Mouse (Mus musculus) ES-E14 (cell line): ENCODE measurements around the gene Zfp652. TPM values are rescaled to one million over a fixed set of nuclear protein-coding genes. Genes with fewer than 3 reads are reported as not detected.

Source experiments
- DNase-seq: peaks from one replicate; pipeline ENCODE4 v3.0.0-alpha.2; 2013; ENCODE audit warnings: low read depth, low spot score
- H3K27ac ChIP-seq: 2 replicates; pipeline ENCODE4 v1.5.1; 2012; ENCODE audit warnings: low read depth, mild to moderate bottlenecking, low read length, moderate library complexity, mixed read lengths; ENCODE audit not compliant: poor library complexity, insufficient read depth, severe bottlenecking
- H3K36me3 ChIP-seq: 2 replicates; pipeline ENCODE4 v1.6.1; 2012; ENCODE audit warnings: mild to moderate bottlenecking, low read length, moderate library complexity, mixed read lengths; ENCODE audit not compliant: control insufficient read depth, poor library complexity, insufficient read depth, severe bottlenecking
- H3K4me1 ChIP-seq, 2 experiments: fragments of 150-350 bp in 1 of 2; sonication (generic) in 1 of 2; 2 replicates each; pipeline ENCODE4 v1.6.1; 2012; ENCODE audit warnings: low read length in 2 of 2, mild to moderate bottlenecking in 1 of 2, mixed read lengths in 1 of 2; ENCODE audit not compliant: control insufficient read depth in 2 of 2, insufficient read depth in 2 of 2, poor library complexity in 1 of 2
- H3K4me3 ChIP-seq, 2 experiments: fragments of 150-350 bp in 1 of 2; sonication (generic) in 1 of 2; 2 replicates each; pipeline ENCODE4 v1.5.1; 2012; ENCODE audit warnings: low read length in 2 of 2, low read depth in 1 of 2, mild to moderate bottlenecking in 1 of 2, mixed read lengths in 1 of 2; ENCODE audit not compliant: insufficient read depth in 1 of 2, poor library complexity in 1 of 2, severe bottlenecking in 1 of 2
- H3K9ac ChIP-seq: 2 replicates; pipeline ENCODE4 v1.6.1; 2012; ENCODE audit warnings: low read depth, mild to moderate bottlenecking, low read length, mixed read lengths; ENCODE audit not compliant: poor library complexity, insufficient read depth, severe bottlenecking
- H3K9me3 ChIP-seq: fragments of 150-350 bp; sonication (generic); 2 replicates; pipeline ENCODE4 v1.6.1; 2012; ENCODE audit warnings: low read depth, mild to moderate bottlenecking, low read length; ENCODE audit not compliant: control insufficient read depth, insufficient read depth
- CHD2 ChIP-seq: IDR thresholded peaks from 2 replicates; pipeline ENCODE4 v1.6.1; 2014; ENCODE audit warnings: mild to moderate bottlenecking, low read depth, low read length, inconsistent platforms
- HCFC1 ChIP-seq: IDR thresholded peaks from 2 replicates; pipeline ENCODE4 v1.6.1; 2012; ENCODE audit warnings: low read length, inconsistent platforms, borderline replicate concordance; ENCODE audit not compliant: insufficient read depth
- MAFK ChIP-seq: IDR thresholded peaks from 2 replicates; pipeline ENCODE4 v1.6.1; 2014; ENCODE audit warnings: mild to moderate bottlenecking, low read depth, low read length, inconsistent platforms; ENCODE audit not compliant: insufficient read depth
- ZC3H11A ChIP-seq: IDR thresholded peaks from 2 replicates; pipeline ENCODE4 v1.6.1; 2012; ENCODE audit warnings: low read depth, mild to moderate bottlenecking, inconsistent platforms, low read length, borderline replicate concordance
- ZNF384 ChIP-seq: IDR thresholded peaks from 2 replicates; pipeline ENCODE4 v1.6.1; 2012; ENCODE audit warnings: low read depth, low read length, inconsistent platforms
- in situ Hi-C, 2 experiments: fragments of 600-800 bp; cut with MboI; formaldehyde crosslinking; loops; one replicate each; pipeline ENCODE4 v1.15.1; 2025; ENCODE audit warnings: low sequenced_read_pairs in 2 of 2, inconsistent platforms in 1 of 2; ENCODE audit not compliant: unreplicated experiment in 2 of 2
- total RNA-seq: library from RNA; depleted of rRNA; stranded (reverse); fragments of 300-350 nt; gene quantifications from 2 replicates; pipeline ENCODE4 v1.2.3, GENCODE M21; 2012

Zfp652 gene
- total RNA-seq, 1 experiment: 26.9 TPM

DNA sequence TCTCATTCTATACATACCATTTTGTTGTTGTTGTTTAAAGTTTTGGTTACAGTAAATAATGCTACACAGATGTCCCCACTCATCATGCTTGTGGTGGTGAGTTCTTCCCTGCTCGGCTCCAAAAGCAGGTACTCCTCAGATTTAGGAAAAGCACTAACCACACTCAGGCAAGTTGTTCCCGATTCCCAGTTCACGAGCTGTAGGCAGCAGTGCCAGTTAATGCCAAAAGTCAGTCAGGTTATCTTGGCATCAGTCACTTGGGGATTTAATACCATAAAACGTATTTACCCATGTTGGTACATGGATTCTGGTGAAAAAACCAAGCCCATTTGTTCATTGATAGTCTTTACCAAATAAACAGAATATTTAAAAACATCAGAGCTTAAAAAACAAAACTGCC lies 13.7 kb downstream of the Zfp652 start:
- peaks cover 5% of the 10 kb centered on the region in 2 experiments; a peak in 3 of 4 replicates for H3K4me1 ChIP-seq
- H3K36me3 ChIP-seq: no peaks in the 10 kb centered on the region
- no peaks in the 10 kb centered on the region for H3K9me3 ChIP-seq
- DNase-seq: no peak
- no peak overlapping the region for H3K4me3 ChIP-seq
- H3K9ac ChIP-seq: no peak overlapping the region
- TF ChIP-seq ZC3H11A (no peak), CHD2 (no peak), HCFC1 (no peak), ZNF384 (no peak), MAFK (no peak)
- no peak overlapping the region for H3K27ac ChIP-seq
- in situ Hi-C loops: no loop called here

DNA sequence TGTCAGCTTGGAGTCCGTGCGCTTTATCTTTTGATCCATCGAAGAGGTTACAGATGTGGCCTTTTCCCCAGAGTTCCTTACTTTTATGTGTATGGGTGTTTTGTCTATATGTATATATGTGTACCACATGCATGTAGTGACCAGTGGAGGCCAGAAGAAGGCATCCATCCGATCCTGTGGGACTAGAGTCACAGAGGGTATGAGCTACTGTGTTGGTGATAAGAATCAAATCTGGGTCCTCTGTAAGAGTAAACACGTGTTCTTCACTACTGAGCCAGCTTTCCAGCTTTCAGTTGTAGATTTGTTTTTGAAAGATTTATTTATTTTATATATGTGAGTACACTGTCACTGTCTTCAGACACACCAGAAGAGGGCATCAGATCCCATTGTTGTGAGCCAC lies 15.5 kb downstream of the Zfp652 start:
- Histone ChIP-seq H3K9ac (no peak overlapping the region), H3K36me3 (no peaks in the 10 kb centered on the region), H3K4me3 (no peak overlapping the region), H3K27ac (no peak overlapping the region), H3K9me3 (no peaks in the 10 kb centered on the region), H3K4me1 (peaks cover 5% of the 10 kb centered on the region in 2 experiments; a peak in 3 of 4 replicates)
- in situ Hi-C loops: no loop called here
- no peak for DNase-seq
- TF ChIP-seq MAFK (no peak), HCFC1 (no peak), CHD2 (no peak)

DNA sequence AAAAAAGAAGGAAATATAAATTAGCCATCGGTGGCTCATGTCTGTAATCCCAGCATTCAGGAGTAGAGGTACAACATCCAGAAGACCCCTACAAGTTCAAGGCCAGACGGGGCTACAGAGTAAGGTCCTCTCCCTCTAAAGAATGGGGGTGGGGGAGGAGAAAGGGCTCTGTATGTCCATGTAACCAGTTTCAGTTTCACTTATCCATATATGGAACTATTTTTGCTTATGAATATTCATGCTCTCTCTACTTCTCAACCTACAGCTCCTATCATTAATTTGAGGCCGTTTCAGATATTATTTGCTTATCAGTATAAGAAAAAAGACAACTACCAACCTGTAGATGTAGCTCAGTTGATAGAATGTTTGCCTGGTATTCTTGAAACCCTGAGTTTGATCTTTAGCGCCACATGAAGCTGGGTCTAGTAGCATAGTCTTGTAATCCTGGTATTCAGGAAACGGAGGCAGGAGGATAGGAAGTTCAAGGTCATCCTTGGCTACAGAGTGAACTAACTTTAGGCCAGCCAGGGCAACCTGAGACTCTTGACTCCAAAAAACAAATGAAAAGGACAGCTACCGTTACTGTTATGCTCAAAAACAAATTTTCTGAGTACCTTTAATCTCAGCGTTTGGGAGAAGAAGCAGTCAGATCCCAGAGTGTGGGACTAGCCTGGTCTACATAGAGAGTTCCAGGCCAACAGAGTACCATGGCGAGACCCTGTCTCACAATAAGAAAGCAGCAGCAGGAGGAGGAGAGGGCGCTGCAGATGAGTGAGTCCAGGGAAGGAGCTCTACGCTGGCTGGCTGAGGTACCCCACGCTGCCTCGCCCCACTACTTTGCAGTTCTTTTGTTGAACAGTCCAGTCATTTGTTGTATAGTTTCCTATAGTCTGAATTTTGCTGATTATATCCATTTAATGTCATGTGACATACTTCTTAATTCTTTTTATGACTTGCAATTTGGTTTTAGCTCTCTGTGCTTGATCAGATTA lies 16.7 kb downstream of the Zfp652 start:
- DNase-seq: no peak
- in situ Hi-C loops: no loop called here
- H3K4me1 ChIP-seq: peaks cover 5% of the 10 kb centered on the region in 2 experiments; a peak in 3 of 4 replicates
- H3K4me3 ChIP-seq: no peak overlapping the region
- H3K36me3 ChIP-seq: no peaks in the 10 kb centered on the region
- TF ChIP-seq ZNF384 (no peak), HCFC1 (no peak)
- no peak overlapping the region for H3K9ac ChIP-seq
- H3K27ac ChIP-seq: no peak overlapping the region
- no peaks in the 10 kb centered on the region for H3K9me3 ChIP-seq

DNA sequence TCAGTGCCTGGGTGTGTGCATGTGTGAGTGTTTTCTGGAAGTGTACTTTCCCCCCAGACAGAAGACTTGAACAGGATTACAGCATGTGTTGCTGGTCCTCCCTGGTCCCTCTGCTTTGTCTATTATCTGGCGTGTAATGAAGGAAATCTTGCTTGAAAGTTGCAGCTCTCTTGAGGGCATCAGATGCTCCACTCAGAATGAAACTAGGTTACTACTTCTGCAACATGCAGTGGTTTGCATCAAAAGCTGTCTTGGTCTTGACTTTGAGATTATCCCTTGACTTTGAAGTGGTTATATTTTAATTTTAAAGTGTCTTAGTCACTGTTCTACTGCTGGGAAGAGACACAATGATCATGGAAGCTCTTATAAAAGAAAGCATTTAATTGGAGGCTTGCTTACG lies 22.0 kb downstream of the Zfp652 start:
- in situ Hi-C loops: no loop called here
- Histone ChIP-seq H3K4me1 (no peaks in the 10 kb centered on the region; a peak in 1 of 4 replicates), H3K9me3 (no peaks in the 10 kb centered on the region), H3K36me3 (no peaks in the 10 kb centered on the region), H3K27ac (no peak overlapping the region), H3K4me3 (no peak overlapping the region), H3K9ac (no peak overlapping the region)
- no peak for TF ChIP-seq ZNF384
- TF ChIP-seq CHD2: no peak
- no peak for TF ChIP-seq MAFK
- TF ChIP-seq HCFC1: no peak
- TF ChIP-seq ZC3H11A: no peak
- DNase-seq: no peak

DNA sequence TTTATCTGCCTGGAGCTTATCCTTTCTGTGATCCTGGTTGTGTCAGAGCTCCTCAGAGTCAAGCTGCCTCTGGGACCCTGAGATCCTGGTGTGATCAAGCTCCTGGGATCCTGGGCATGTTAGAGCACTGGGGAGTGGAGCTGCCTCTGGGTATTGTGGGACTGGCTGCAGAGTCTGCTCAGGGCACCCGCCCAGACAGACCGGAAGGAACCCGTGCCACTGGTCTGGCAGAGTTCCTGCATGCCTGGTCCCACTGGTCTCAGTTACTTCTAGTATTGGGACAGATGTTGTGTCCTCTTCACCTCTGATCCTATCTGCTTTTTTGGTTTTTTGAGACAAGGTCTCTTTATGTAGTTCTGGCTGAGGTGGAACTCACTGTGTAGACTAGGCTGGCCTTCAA lies 25.3 kb downstream of the Zfp652 start:
- Histone ChIP-seq H3K36me3 (no peaks in the 10 kb centered on the region), H3K4me1 (no peaks in the 10 kb centered on the region), H3K9me3 (no peaks in the 10 kb centered on the region), H3K27ac (no peak overlapping the region), H3K9ac (no peak overlapping the region), H3K4me3 (no peak overlapping the region)
- in situ Hi-C loops: no loop called here
- TF ChIP-seq ZNF384 (no peak), ZC3H11A (no peak), MAFK (no peak), CHD2 (no peak), HCFC1 (no peak)
- no peak for DNase-seq
